Comparison of ENCODE assay signal across 19 mouse cellular contexts in genomic region chr14:27759982-27760381, GRCm38 (mm10).
DNase-seq lines count a peak whose midpoint lies in the region; ATAC-seq and TF ChIP-seq lines count a peak whose summit lies in the region.
"Had no signal": no experiment of that assay in that cellular context is flagged by ENCODE, and none has a peak within 500 bp of the region (broad histone marks: within the 10 kb centered on the region; RNA-seq: fewer than 3 reads in every experiment).

No protein-coding gene starts in this region.

- H3K4me3 ChIP-seq in embryonic facial prominence, embryonic 11.5 days (ENCODE audit: low read depth, low read length): no peak overlapping the region
- H3K4me3 ChIP-seq in hindbrain, postnatal 0 days (ENCODE audit: low read length): no peak overlapping the region
- H3K4me3 ChIP-seq: forebrain, embryonic 10.5 days; heart, adult 2 months; heart, embryonic 15.5 days had no signal

- no peak overlapping the region for H3K9ac ChIP-seq in embryonic facial prominence, embryonic 11.5 days (replicated peaks; ENCODE audit: low read length)
- no peak overlapping the region for H3K9ac ChIP-seq in hindbrain, postnatal 0 days (replicated peaks; ENCODE audit: low read length)
- H3K9ac ChIP-seq: heart, embryonic 15.5 days had no signal

- peak; percentile 58 for DNase-seq in 3T3-L1 (ENCODE audit: low read depth, low spot score)
- peak; percentile 30 for DNase-seq in Muller cell, postnatal 12 days (ENCODE audit: inconsistent ontology term)
- peak; percentile 36 for DNase-seq in embryonic facial prominence, embryonic 11.5 days (ENCODE audit: low spot score)
- peak; percentile 54 for DNase-seq in fibroblast of lung, adult 2 months (ENCODE audit: low read depth)
- no peak for DNase-seq in retina, embryonic 14.5 days (ENCODE audit: low spot score)
- no peak for DNase-seq in adrenal gland, adult 18-20 months (ENCODE audit: low spot score in 2 of 2)
- DNase-seq in hindbrain, postnatal 0 days (ENCODE audit: low spot score): no peak
- DNase-seq: adrenal gland, postnatal 10 days; cerebellum, adult 11-12 months; cerebellum, adult 9-11 months; cerebellum, postnatal 36 days; heart, adult 2 months; heart, postnatal 36 days; kidney, adult 11 months had no signal

- no peak for TF ChIP-seq CTCF in hindbrain, postnatal 0 days (IDR thresholded peaks at IDR 0.05; ENCODE audit: low read depth)

- H3K4me1 ChIP-seq in embryonic facial prominence, embryonic 11.5 days (ENCODE audit: control insufficient read depth, insufficient read depth, low read length): no peaks in the 10 kb centered on the region
- no peaks in the 10 kb centered on the region for H3K4me1 ChIP-seq in hindbrain, postnatal 0 days (ENCODE audit: insufficient read depth, low read length)
- H3K4me1 ChIP-seq: forebrain, embryonic 10.5 days; heart, embryonic 15.5 days had no signal

- no peaks in the 10 kb centered on the region for H3K9me3 ChIP-seq in embryonic facial prominence, embryonic 11.5 days (replicated peaks; ENCODE audit: control insufficient read depth, low read length)
- no peaks in the 10 kb centered on the region for H3K9me3 ChIP-seq in hindbrain, postnatal 0 days (ENCODE audit: low read length)
- H3K9me3 ChIP-seq: forebrain, embryonic 10.5 days; heart, embryonic 15.5 days had no signal

- ATAC-seq in embryonic facial prominence, embryonic 11.5 days (replicated peaks; ENCODE audit: insufficient number of reproducible peaks, low FRiP score, low TSS enrichment, low read depth): no peak
- no peak for ATAC-seq in hindbrain, postnatal 0 days
- ATAC-seq: forebrain, embryonic 14.5 days; hindbrain, embryonic 16.5 days had no signal

- H3K27ac ChIP-seq in embryonic facial prominence, embryonic 11.5 days (replicated peaks; ENCODE audit: low read depth, low read length): no peak overlapping the region
- no peak overlapping the region for H3K27ac ChIP-seq in hindbrain, postnatal 0 days
- H3K27ac ChIP-seq: forebrain, embryonic 10.5 days; heart, adult 2 months; heart, embryonic 15.5 days had no signal

- no peak overlapping the region for H3K4me2 ChIP-seq in embryonic facial prominence, embryonic 11.5 days (ENCODE audit: low read depth, low read length)
- no peak overlapping the region for H3K4me2 ChIP-seq in hindbrain, postnatal 0 days (ENCODE audit: low read depth, low read length)
- H3K4me2 ChIP-seq: heart, embryonic 11.5 days; heart, embryonic 15.5 days had no signal

- H3K27me3 ChIP-seq in embryonic facial prominence, embryonic 11.5 days (ENCODE audit: control insufficient read depth, insufficient read depth, low read length): no peaks in the 10 kb centered on the region
- no peaks in the 10 kb centered on the region for H3K27me3 ChIP-seq in hindbrain, postnatal 0 days (ENCODE audit: insufficient read depth, low read length)
- H3K27me3 ChIP-seq: heart, embryonic 15.5 days had no signal

- H3K36me3 ChIP-seq in embryonic facial prominence, embryonic 11.5 days (replicated peaks; ENCODE audit: control insufficient read depth, insufficient read depth, low read depth, low read length): no peaks in the 10 kb centered on the region
- no peaks in the 10 kb centered on the region for H3K36me3 ChIP-seq in hindbrain, postnatal 0 days (ENCODE audit: insufficient read depth, low read length)
- H3K36me3 ChIP-seq: forebrain, embryonic 10.5 days; heart, embryonic 15.5 days had no signal

- 61% methylated on average over 9 of the region's 9 CpGs for WGBS in embryonic facial prominence, embryonic 11.5 days
- 84% methylated on average over 9 of the region's 9 CpGs for WGBS in hindbrain, postnatal 0 days

Comparison
In these comparisons a context has a peak if more than half of its experiments do, and no peak if none do; other contexts are left out.
1. DNase-seq: peak in 3T3-L1 (single experiment), Muller cell, postnatal 12 days (single experiment), embryonic facial prominence, embryonic 11.5 days (single experiment) and fibroblast of lung, adult 2 months (single experiment); none in retina, embryonic 14.5 days (single experiment), adrenal gland, adult 18-20 months (0 of 2) and hindbrain, postnatal 0 days (single experiment).